Mouse (Mus musculus) small intestine, adult 2 months (tissue): Measurements from ENCODE around the gene Brinp1. TPM values are rescaled to one million over a fixed set of nuclear protein-coding genes. Genes with fewer than 3 reads are reported as not detected.
"Not testable (repeated sequence)": the region's sequence is repeated elsewhere in the genome, so short reads cannot be mapped to it uniquely, and the experiment has no call there.

Experiments
- H3K27ac ChIP-seq: fragments of 200-500 bp; 2 replicates; pipeline ENCODE4 v1.5.1; 2012; ENCODE audit warnings: low read depth, low read length, control low read depth, inconsistent platforms; ENCODE audit not compliant: insufficient read depth
- H3K27me3 ChIP-seq: fragments of 200-500 bp; 2 replicates; pipeline ENCODE4 v1.6.1; 2012; ENCODE audit warnings: mild to moderate bottlenecking, moderate library complexity, low read length, inconsistent platforms; ENCODE audit not compliant: control insufficient read depth, insufficient read depth
- H3K36me3 ChIP-seq: fragments of 200-500 bp; 2 replicates; pipeline ENCODE4 v1.6.1; 2012; ENCODE audit warnings: mild to moderate bottlenecking, low read length, control low read depth, inconsistent platforms; ENCODE audit not compliant: control insufficient read depth, insufficient read depth
- H3K4me1 ChIP-seq: fragments of 200-500 bp; 2 replicates; pipeline ENCODE4 v1.6.1; 2012; ENCODE audit warnings: low read length, inconsistent platforms, mixed read lengths; ENCODE audit not compliant: control insufficient read depth, insufficient read depth, insufficient read length
- H3K4me3 ChIP-seq: fragments of 200-500 bp; 2 replicates; pipeline ENCODE4 v1.5.1; 2012; ENCODE audit warnings: low read depth, mild to moderate bottlenecking, control low read depth, inconsistent platforms, low read length, moderate library complexity
- CTCF ChIP-seq: fragments of 200-500 bp; IDR thresholded peaks from 2 replicates; pipeline ENCODE4 v1.5.1; 2012; ENCODE audit warnings: low read depth, mild to moderate bottlenecking, control low read depth, inconsistent platforms, low read length, moderate library complexity, mixed read lengths; ENCODE audit not compliant: insufficient replicate concordance, insufficient read length; ENCODE audit errors: extremely low read depth
- POLR2A ChIP-seq: fragments of 200-500 bp; IDR thresholded peaks from 2 replicates; pipeline ENCODE4 v1.6.1; 2012; ENCODE audit warnings: low read depth, mild to moderate bottlenecking, control low read depth, inconsistent platforms, low read length, moderate library complexity
- WGBS: fragments of 180-500 bp; shearing (Covaris S2); methylation state at CpG from one replicate; pipeline ENCODE4 v1.1.7; 2018; 5-methylcytosine and 5-hydroxymethylcytosine counted together
- polyA plus RNA-seq: library from polyadenylated mRNA; depleted of rRNA; stranded (reverse); fragments of >200 nt; gene quantifications from 2 replicates; pipeline ENCODE4 v1.2.3, GENCODE M21; 2012

The Brinp1 gene
- polyA plus RNA-seq, 1 experiment, result 0.03 TPM

DNA sequence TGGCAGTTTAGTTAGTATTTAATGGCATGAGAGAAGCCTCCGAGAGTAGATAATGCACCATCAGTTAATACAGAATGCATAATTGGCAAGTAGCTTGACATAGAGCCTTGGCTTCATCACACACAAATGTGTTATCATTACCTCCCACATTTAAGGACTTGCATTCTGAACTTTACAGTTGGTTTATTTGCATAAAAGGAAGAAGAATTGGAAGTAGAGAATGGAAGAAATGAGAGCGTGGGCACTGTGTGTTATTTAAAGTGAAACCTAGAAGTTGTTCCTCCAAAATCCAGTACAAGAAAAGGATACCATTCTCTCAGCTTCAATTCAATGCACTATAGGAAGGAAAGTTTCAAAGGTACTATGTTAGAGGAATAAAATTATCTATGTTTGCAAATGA is 67.9 kb downstream of the Brinp1 start:
- no peak overlapping the region for H3K4me3 ChIP-seq
- no peak overlapping the region for H3K27ac ChIP-seq
- TF ChIP-seq CTCF, result no peak
- no peak for TF ChIP-seq POLR2A
- H3K36me3 ChIP-seq, result no peaks in the 10 kb centered on the region
- WGBS, result 94% methylated on average over 2 of the region's 2 CpGs
- no peaks in the 10 kb centered on the region for H3K4me1 ChIP-seq
- H3K27me3 ChIP-seq, result no peaks in the 10 kb centered on the region

DNA sequence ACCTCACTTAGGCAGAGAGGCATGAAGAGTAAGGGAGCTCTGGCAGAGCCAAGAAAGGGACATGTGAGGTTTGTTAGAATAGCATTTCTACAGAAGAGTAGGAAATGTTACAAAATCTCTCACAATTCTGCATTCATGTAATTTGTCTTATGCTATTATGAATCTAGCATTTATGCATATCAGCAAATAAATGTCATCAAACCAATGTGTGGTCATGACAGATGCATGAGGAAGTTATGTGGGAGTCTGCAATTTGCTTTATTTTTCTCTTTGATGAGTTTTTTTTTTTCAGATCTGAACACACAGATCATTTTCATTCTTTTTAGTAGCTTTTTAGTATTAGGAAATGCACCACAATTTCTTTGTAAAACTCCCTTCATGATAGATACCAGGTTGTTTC is 82.2 kb downstream of the Brinp1 start:
- TF ChIP-seq POLR2A (no peak), CTCF (no peak)
- Histone ChIP-seq H3K27ac (no peak overlapping the region), H3K36me3 (no peaks in the 10 kb centered on the region), H3K4me3 (no peak overlapping the region), H3K27me3 (no peaks in the 10 kb centered on the region), H3K4me1 (no peaks in the 10 kb centered on the region)

DNA sequence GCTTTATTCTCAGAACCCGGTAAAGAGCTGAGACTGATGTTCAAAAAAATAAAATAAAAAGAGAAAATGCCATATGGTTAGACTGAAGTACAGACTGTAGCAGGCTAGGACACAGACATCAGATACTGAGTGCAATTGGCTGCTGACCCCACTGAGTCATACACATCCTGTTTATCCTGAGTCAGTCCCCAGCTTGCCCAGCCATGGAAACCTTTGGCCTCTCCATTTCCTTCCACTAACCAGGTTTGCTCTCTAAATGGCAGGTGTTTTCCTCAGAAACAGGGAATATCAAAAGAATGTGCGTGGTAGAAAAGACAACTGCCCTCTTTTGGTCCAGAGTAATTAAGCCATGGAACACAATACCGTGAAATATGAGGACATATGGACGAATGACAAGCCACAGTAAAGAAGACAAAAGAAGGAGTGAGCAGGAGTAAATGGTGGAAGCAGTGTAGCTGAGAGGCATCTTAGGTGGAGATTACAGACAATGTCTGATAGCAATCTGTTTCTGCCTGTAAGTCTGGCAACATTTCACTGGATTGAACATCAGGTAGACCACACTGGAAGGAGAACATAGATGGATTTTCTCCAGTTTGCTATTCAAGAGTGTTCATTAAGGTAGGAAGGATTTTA is 88.9 kb downstream of the Brinp1 start:
- H3K36me3 ChIP-seq, result no peaks in the 10 kb centered on the region
- H3K27me3 ChIP-seq, result no peaks in the 10 kb centered on the region
- no peaks in the 10 kb centered on the region for H3K4me1 ChIP-seq
- TF ChIP-seq POLR2A (no peak), CTCF (no peak)
- H3K27ac ChIP-seq, result no peak overlapping the region
- H3K4me3 ChIP-seq, result no peak overlapping the region
- WGBS, result 71% methylated on average over 4 of the region's 4 CpGs

DNA sequence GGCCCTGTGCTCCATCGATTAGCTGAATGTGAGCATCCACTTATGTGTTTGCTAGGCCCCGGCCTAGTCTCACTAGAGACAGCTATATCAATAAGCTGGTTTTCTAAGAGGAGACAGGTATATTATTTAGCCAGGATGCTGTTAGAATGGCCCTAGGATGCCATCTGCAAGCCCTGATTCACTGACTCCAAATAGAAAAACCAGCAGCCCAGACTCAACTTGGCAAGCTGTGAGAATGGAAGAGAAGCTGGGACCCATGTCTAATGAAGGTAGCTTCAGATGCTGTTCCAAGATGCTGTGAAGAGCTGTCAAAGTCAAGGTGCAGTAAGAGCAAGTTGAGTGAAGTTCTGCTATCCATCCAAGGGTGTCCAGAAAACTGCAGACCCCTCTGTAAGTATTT is 89.5 kb downstream of the Brinp1 start:
- Histone ChIP-seq H3K4me3 (no peak overlapping the region), H3K36me3 (no peaks in the 10 kb centered on the region), H3K27me3 (no peaks in the 10 kb centered on the region), H3K4me1 (no peaks in the 10 kb centered on the region), H3K27ac (no peak overlapping the region)
- 92% methylated on average over 2 of the region's 2 CpGs for WGBS
- no peak for TF ChIP-seq POLR2A
- TF ChIP-seq CTCF, result no peak

DNA sequence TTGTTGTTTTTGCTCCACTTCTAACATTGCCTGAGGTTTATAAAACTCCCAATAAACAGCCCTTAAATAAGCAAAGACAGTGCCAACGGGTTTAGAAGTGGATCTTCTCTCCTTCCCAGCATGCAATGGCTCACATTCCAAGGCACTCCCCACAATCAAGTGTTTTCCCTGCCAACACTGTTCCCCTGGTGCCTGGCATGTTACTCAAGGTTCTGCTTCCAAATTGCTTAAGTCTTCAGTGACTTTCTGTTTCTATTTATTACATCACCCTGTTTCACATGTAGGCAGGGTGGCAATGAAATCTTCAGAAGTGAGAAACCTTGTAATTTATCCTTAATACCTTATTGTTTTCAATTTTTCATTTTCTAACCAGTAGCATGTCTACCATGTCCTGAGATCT is 97.3 kb downstream of the Brinp1 start:
- Histone ChIP-seq H3K4me3 (no peak overlapping the region), H3K36me3 (no peaks in the 10 kb centered on the region), H3K27me3 (no peaks in the 10 kb centered on the region), H3K4me1 (no peaks in the 10 kb centered on the region), H3K27ac (no peak overlapping the region)
- 21% methylated on average over 1 of the region's 1 CpGs for WGBS
- TF ChIP-seq CTCF (no peak), POLR2A (no peak)

DNA sequence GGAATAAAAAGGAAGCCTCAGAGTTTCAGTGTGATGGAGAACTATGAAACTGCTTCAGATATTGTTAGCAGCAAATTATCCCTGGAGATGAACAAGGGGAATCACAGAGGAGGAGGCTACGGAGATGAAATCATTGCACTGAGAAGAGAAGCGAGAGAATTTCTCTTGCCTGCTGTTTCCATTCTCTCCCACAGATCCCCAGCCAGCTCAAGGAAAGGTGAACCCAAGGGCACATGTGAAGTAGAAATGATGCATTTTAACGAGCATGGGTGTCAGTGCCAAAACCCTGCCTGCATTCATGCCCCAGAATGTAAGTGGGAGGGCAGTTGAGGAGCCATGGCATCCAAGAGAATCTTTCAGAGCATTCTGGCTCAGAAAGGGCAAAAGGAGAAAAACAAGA is 104.5 kb downstream of the Brinp1 start:
- TF ChIP-seq CTCF, result no peak
- no peak for TF ChIP-seq POLR2A
- Histone ChIP-seq H3K4me1 (no peaks in the 10 kb centered on the region), H3K27ac (no peak overlapping the region), H3K36me3 (no peaks in the 10 kb centered on the region), H3K4me3 (no peak overlapping the region), H3K27me3 (no peaks in the 10 kb centered on the region)
- 69% methylated on average over 3 of the region's 3 CpGs for whole genome bisulfite sequencing

DNA sequence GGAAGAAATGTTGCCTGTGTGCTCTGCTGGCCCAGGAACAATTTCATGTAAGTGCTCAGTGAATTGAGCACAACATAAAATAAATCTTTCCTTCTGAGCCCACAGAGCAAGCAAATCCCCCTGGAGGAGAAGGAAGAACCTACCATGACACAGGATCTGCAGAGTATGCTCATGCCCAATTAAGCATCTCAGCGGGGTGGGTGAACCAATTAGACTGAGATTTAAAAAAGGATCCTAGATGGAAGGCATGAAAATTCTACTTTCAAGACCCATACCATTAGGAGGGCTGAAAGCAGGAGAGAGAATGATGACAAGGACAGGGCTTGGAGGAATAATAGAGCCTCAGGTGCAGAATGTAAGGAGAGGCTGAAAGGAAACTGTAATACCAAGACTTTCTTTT is 107.2 kb downstream of the Brinp1 start:
- H3K27me3 ChIP-seq, result no peaks in the 10 kb centered on the region
- no peaks in the 10 kb centered on the region for H3K36me3 ChIP-seq
- no peak overlapping the region for H3K4me3 ChIP-seq
- H3K27ac ChIP-seq, result no peak overlapping the region
- TF ChIP-seq CTCF, result no peak
- TF ChIP-seq POLR2A, result no peak
- 89% methylated on average over 1 of the region's 1 CpGs for WGBS
- no peaks in the 10 kb centered on the region for H3K4me1 ChIP-seq

DNA sequence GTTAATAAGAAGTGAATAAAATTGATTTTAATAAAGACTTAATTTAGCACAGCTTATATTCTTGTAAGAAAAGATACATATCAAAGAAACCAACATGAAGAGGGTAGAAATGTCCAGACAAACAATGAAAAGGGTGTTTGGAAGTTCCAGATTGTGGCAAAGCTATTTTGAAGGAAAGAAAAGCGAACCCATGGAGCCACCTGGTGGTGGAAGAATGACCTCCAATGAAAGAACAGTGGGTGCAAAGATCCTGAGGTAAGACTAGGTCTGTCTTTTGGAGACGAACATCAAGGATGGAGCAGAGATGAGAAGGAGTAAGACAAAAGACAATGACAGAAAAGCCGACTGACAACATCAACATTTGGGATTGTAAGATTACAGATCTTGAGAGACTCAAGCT is 108.2 kb downstream of the Brinp1 start:
- Histone ChIP-seq H3K4me1 (no peaks in the 10 kb centered on the region), H3K36me3 (no peaks in the 10 kb centered on the region), H3K27me3 (no peaks in the 10 kb centered on the region), H3K4me3 (no peak overlapping the region), H3K27ac (no peak overlapping the region)
- 46% methylated on average over 3 of the region's 3 CpGs for WGBS
- TF ChIP-seq CTCF, result no peak

DNA sequence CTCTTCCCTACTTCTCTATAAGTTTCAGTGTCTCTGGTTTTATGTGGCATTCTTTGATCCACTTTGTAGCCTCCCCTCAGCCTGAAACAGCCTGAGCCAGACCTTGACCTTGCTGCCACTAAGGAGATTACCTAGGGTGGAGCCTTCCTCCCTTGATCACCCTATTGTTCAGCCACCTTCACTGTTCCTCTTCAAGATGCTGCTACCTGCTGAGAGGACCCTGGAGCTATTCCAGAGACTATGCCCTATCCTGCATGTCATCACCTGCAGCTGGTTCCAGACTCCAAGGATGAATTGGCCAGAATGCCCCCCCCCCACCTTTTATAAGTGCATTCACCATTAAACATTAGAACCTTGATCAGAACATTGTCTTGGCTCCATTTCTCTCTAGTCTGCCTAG is 140.2 kb downstream of the Brinp1 start:
- H3K4me1 ChIP-seq, H3K36me3 ChIP-seq, H3K4me3 ChIP-seq, H3K27me3 ChIP-seq, H3K27ac ChIP-seq: not testable (repeated sequence)
